ENCODE assay signal across 7 mouse cellular contexts in genomic region chr8:105483212-105484029, GRCm38 (mm10). TPM values are rescaled to one million over a fixed set of nuclear protein-coding genes. Genes with fewer than 3 reads are reported as not detected.
A peak's percentile ranks its signal among the peaks of the same experiment; 100 is the strongest.
DNase-seq lines count a peak whose midpoint lies in the region; ATAC-seq and TF ChIP-seq lines count a peak whose summit lies in the region.

No protein-coding gene starts in this region.

- H3K27me3 ChIP-seq in embryonic facial prominence, embryonic 11.5 days (ENCODE audit: control insufficient read depth, insufficient read depth, low read length), result no peaks in the 10 kb centered on the region
- no peaks in the 10 kb centered on the region for H3K27me3 ChIP-seq in hindbrain, embryonic 10.5 days (ENCODE audit: insufficient read depth, poor library complexity, severe bottlenecking)
- no peaks in the 10 kb centered on the region for H3K27me3 ChIP-seq in liver, postnatal 0 days (ENCODE audit: insufficient read depth, low read length)
- no peaks in the 10 kb centered on the region for H3K27me3 ChIP-seq in neural tube, embryonic 14.5 days (ENCODE audit: control insufficient read depth, insufficient read depth, low read length)

- H3K9me3 ChIP-seq in embryonic facial prominence, embryonic 11.5 days (replicated peaks; ENCODE audit: control insufficient read depth, low read length), result no peaks in the 10 kb centered on the region
- H3K9me3 ChIP-seq in hindbrain, embryonic 10.5 days, result no peaks in the 10 kb centered on the region
- no peaks in the 10 kb centered on the region for H3K9me3 ChIP-seq in liver, postnatal 0 days (ENCODE audit: low read length)
- H3K9me3 ChIP-seq in neural tube, embryonic 14.5 days (ENCODE audit: control insufficient read depth, low read length), result no peaks in the 10 kb centered on the region

- DNase-seq in urinary bladder, postnatal 14 days (ENCODE audit: low spot score), result peak; percentile 68
- DNase-seq in urinary bladder, postnatal 10 days (ENCODE audit: low spot score), result no peak
- peak; percentile 70 for DNase-seq in embryonic facial prominence, embryonic 11.5 days (ENCODE audit: low spot score)
- peak; percentile 65 for DNase-seq in hindbrain, embryonic 10.5 days (ENCODE audit: low spot score)
- DNase-seq in liver, postnatal 0 days, result peak; percentile 42
- no peak for DNase-seq in right cerebral cortex, postnatal 14 days

- H3K36me3 ChIP-seq in embryonic facial prominence, embryonic 11.5 days (replicated peaks; ENCODE audit: control insufficient read depth, insufficient read depth, low read depth, low read length), result no peaks in the 10 kb centered on the region
- H3K36me3 ChIP-seq in hindbrain, embryonic 10.5 days, result peaks cover 4% of the 10 kb centered on the region
- no peaks in the 10 kb centered on the region for H3K36me3 ChIP-seq in liver, postnatal 0 days (replicated peaks; ENCODE audit: insufficient read depth, low read length)
- no peaks in the 10 kb centered on the region for H3K36me3 ChIP-seq in neural tube, embryonic 14.5 days (ENCODE audit: control insufficient read depth, insufficient read depth, low read length)

- ATAC-seq in embryonic facial prominence, embryonic 11.5 days (replicated peaks; ENCODE audit: insufficient number of reproducible peaks, low FRiP score, low TSS enrichment, low read depth), result no peak; the same call in 1 of the 2 replicates
- ATAC-seq in liver, postnatal 0 days, result no peak
- ATAC-seq in neural tube, embryonic 14.5 days (ENCODE audit: low read depth), result peak; percentile 58; the same call in 1 of the 2 replicates

- H3K4me2 ChIP-seq in embryonic facial prominence, embryonic 11.5 days (ENCODE audit: low read depth, low read length), result no peak overlapping the region
- H3K4me2 ChIP-seq in liver, postnatal 0 days (ENCODE audit: low read depth, low read length), result no peak overlapping the region
- no peak overlapping the region for H3K4me2 ChIP-seq in neural tube, embryonic 14.5 days (ENCODE audit: low read depth, low read length)

- H3K4me3 ChIP-seq in embryonic facial prominence, embryonic 11.5 days (ENCODE audit: low read depth, low read length), result no peak overlapping the region
- H3K4me3 ChIP-seq in hindbrain, embryonic 10.5 days, result no peak overlapping the region
- no peak overlapping the region for H3K4me3 ChIP-seq in liver, postnatal 0 days (ENCODE audit: low read depth, low read length)
- H3K4me3 ChIP-seq in neural tube, embryonic 14.5 days (ENCODE audit: low read depth, low read length), result no peak overlapping the region

- no peak overlapping the region; the same call in 1 of the 2 replicates for H3K9ac ChIP-seq in embryonic facial prominence, embryonic 11.5 days (replicated peaks; ENCODE audit: low read length)
- no peak overlapping the region for H3K9ac ChIP-seq in liver, postnatal 0 days (replicated peaks)
- no peak overlapping the region for H3K9ac ChIP-seq in neural tube, embryonic 14.5 days (replicated peaks; ENCODE audit: low read depth, low read length)

- no peaks in the 10 kb centered on the region; the same call in 1 of the 2 replicates for H3K4me1 ChIP-seq in embryonic facial prominence, embryonic 11.5 days (ENCODE audit: control insufficient read depth, insufficient read depth, low read length)
- H3K4me1 ChIP-seq in hindbrain, embryonic 10.5 days (replicated peaks), result peaks cover 35% of the 10 kb centered on the region
- H3K4me1 ChIP-seq in liver, postnatal 0 days (ENCODE audit: insufficient read depth), result no peaks in the 10 kb centered on the region
- no peaks in the 10 kb centered on the region for H3K4me1 ChIP-seq in neural tube, embryonic 14.5 days (ENCODE audit: control insufficient read depth, insufficient read depth, low read length)

- TF ChIP-seq CTCF in liver, postnatal 0 days (IDR thresholded peaks at IDR 0.05; ENCODE audit: low read depth), result peak; percentile 62

- no peak for TF ChIP-seq EP300 in liver, postnatal 0 days (IDR thresholded peaks at IDR 0.05; ENCODE audit: low read depth)

- 30% methylated on average over 14 of the region's 14 CpGs for WGBS in embryonic facial prominence, embryonic 11.5 days
- WGBS in hindbrain, embryonic 10.5 days, result 32% methylated on average over 14 of the region's 14 CpGs
- WGBS in liver, postnatal 0 days (ENCODE audit: insufficient replicate concordance), result 62% methylated on average over 14 of the region's 14 CpGs
- 30% methylated on average over 14 of the region's 14 CpGs for WGBS in neural tube, embryonic 14.5 days

- no peak overlapping the region for H3K27ac ChIP-seq in embryonic facial prominence, embryonic 11.5 days (replicated peaks; ENCODE audit: low read depth, low read length)
- H3K27ac ChIP-seq in hindbrain, embryonic 10.5 days, result peak overlapping the region; percentile 10; the same call in 1 of the 2 replicates
- H3K27ac ChIP-seq in liver, postnatal 0 days (ENCODE audit: low read depth), result no peak overlapping the region
- H3K27ac ChIP-seq in neural tube, embryonic 14.5 days (ENCODE audit: low read depth, low read length), result no peak overlapping the region

RNA-seq across cellular contexts. Expression of gene Tppp3, which starts 12.1 kb away (rescaled TPM):
- polyA plus RNA-seq in embryonic facial prominence, embryonic 11.5 days (2014; fragmentation: Nextera tagmentation; extraction: Ambion mirVana), result 49.5 and 59.1 TPM in 2 replicates
- 131 and 243 TPM in 2 replicates for polyA plus RNA-seq in hindbrain, embryonic 10.5 days (2016; fragmentation: Nextera tagmentation; extraction: Ambion mirVana)
- polyA plus RNA-seq in liver, postnatal 0 days (2015; fragmentation: Nextera tagmentation; extraction: Ambion mirVana), result 1.4 and 3.8 TPM in 2 replicates
- polyA plus RNA-seq in neural tube, embryonic 14.5 days (2014; fragmentation: Nextera tagmentation; extraction: Ambion mirVana), result 189 and 259 TPM in 2 replicates

RNA-seq across cellular contexts. Expression of gene Zdhhc1, which starts 13.3 kb away (rescaled TPM):
- polyA plus RNA-seq in embryonic facial prominence, embryonic 11.5 days (2014; fragmentation: Nextera tagmentation; extraction: Ambion mirVana), result 15.0 and 17.9 TPM in 2 replicates
- polyA plus RNA-seq in hindbrain, embryonic 10.5 days (2016; fragmentation: Nextera tagmentation; extraction: Ambion mirVana), result 23.3 and 29.2 TPM in 2 replicates
- polyA plus RNA-seq in liver, postnatal 0 days (2015; fragmentation: Nextera tagmentation; extraction: Ambion mirVana), result 2.1 and 2.3 TPM in 2 replicates
- polyA plus RNA-seq in neural tube, embryonic 14.5 days (2014; fragmentation: Nextera tagmentation; extraction: Ambion mirVana), result 27.9 and 32.5 TPM in 2 replicates

RNA-seq across cellular contexts. Expression of gene Hsd11b2, which starts 35.1 kb away (rescaled TPM):
- 11.9 and 12.6 TPM in 2 replicates for polyA plus RNA-seq in embryonic facial prominence, embryonic 11.5 days (2014; fragmentation: Nextera tagmentation; extraction: Ambion mirVana)
- polyA plus RNA-seq in hindbrain, embryonic 10.5 days (2016; fragmentation: Nextera tagmentation; extraction: Ambion mirVana), result 24.1 and 36.7 TPM in 2 replicates
- 0.13 TPM in 1 of 2 replicates, not detected in the other for polyA plus RNA-seq in liver, postnatal 0 days (2015; fragmentation: Nextera tagmentation; extraction: Ambion mirVana)
- polyA plus RNA-seq in neural tube, embryonic 14.5 days (2014; fragmentation: Nextera tagmentation; extraction: Ambion mirVana), result 0.94 and 1.2 TPM in 2 replicates

Comparison
In these comparisons a context has a peak if more than half of its experiments do, and no peak if none do; other contexts are left out.
1. DNase-seq: peak in urinary bladder, postnatal 14 days (single experiment), embryonic facial prominence, embryonic 11.5 days (single experiment), hindbrain, embryonic 10.5 days (single experiment) and liver, postnatal 0 days (single experiment); none in urinary bladder, postnatal 10 days (single experiment) and right cerebral cortex, postnatal 14 days (single experiment).
2. RNA of gene Tppp3, which starts 12.1 kb away (polyA plus RNA-seq): 131 to 243 TPM in hindbrain, embryonic 10.5 days, 189 to 259 TPM in neural tube, embryonic 14.5 days and 49.5 to 59.1 TPM in embryonic facial prominence, embryonic 11.5 days; 1.4 to 3.8 TPM in liver, postnatal 0 days; every median in the first group is over 10 times any median in the second.